Mouse (Mus musculus) gonadal fat pad, adult 2 months (tissue): ENCODE results near the gene Prm2. TPM values are rescaled to one million over a fixed set of nuclear protein-coding genes. Genes with fewer than 3 reads are reported as not detected.
"Not testable (repeated sequence)": the region's sequence is repeated elsewhere in the genome, so short reads cannot be mapped to it uniquely, and the experiment has no call there.

ENCODE experiments used
- DNase-seq: peaks from one replicate; pipeline ENCODE4 v3.0.0-alpha.2; 2012; ENCODE audit warnings: low read depth
- polyA plus RNA-seq: library from polyadenylated mRNA; depleted of rRNA; stranded (reverse); fragments of >200 nt; gene quantifications from 2 replicates; pipeline ENCODE4 v1.2.3, GENCODE M21; 2012

The Prm2 gene
- polyA plus RNA-seq, 1 experiment: 224 TPM

DNA sequence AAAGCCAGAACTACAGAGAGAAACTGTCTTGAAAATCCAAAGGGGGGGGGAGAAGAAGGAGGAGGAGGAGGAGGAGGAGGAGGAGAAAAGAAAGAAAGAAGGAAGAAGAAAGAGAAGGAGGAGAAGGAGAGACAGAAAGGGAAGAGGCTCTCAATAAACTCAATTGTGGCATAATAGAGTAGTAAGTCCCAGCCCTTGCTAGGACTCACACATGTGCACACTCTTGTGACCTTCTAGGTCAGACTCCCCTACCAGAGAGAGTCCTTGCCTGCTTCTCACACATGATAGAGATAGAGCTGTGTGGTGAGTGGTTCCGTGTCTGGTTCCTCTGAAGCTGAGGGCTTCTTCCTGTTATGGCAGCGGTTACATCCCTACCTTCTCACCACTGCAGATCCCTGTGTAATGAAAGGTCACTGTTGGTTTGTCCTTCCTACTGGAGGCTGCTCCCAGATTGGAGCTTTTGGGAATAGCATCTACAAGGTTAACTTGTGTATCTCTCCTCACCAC, 17.0 kb upstream of the Prm2 start, which contains the start of gene Gm11172:
Gene Gm11172, plus strand, starts transcription at position 51 of the 507 bp plus-strand sequence.
- DNase-seq: no peak

- peak; percentile 17 for DNase-seq
Measured at GRCm38 (mm10) chr16:10810376-10810775, 14.4 kb upstream of the Prm2 start.

DNA sequence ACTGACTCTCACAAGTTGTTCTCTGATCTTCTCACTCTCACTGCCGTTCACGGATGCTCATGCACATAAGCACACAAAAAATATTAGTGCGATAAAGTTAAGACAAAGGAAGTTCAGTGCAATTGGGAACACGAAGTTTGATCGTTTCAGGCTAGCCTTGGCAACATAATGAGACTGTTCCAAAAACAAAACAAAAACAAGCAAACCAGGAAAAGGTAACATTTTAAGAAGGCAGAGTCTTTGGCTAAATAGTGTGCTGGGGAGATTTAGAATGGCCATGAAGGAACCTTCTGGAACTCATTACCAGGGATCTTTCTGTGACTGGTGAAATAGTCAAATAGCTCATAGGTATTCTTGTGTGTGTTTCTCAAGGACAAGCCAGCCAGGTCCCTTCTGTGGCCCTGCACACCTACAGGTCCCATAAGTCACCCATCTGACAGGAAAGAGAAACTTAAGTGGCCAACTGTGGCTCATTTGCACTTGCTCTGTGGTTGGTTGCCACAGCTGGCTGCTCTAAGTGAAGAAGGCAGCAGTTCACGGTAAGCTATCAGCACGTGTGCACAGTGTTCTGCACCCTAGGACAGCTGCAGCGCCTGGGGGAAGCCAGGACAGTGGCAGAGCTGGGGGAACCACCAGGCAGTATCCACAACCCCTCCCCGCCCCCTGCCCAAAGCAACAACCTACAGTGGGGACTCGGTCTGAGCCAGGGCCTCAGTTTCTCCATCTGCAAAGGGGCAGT, 10.0 kb upstream of the Prm2 start, which contains the start of gene Prm1:
Gene Prm1, minus strand, starts transcription at position 51 of the 739 bp plus-strand sequence.
- no peak for DNase-seq

DNA sequence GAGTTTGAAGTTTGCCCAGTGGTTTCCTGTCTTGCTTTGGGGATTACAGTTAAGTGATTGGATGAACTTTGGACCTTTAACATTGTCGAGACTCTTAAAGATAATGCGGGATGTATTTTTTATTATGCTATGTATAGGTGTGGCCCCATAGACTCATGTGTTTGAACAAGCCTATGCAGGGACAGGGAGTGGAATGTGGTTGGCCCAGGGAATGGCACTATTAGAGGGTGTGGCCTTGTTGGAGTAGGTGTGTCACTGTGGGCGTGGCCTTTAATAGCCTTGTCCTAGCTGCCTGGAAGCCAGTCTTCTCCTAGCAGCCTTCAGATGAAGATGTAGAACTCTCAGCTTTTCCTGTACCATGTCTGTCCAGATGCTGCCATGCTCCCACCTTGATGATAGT, 6.5 kb upstream of the Prm2 start:
- not testable (repeated sequence) for DNase-seq

DNA sequence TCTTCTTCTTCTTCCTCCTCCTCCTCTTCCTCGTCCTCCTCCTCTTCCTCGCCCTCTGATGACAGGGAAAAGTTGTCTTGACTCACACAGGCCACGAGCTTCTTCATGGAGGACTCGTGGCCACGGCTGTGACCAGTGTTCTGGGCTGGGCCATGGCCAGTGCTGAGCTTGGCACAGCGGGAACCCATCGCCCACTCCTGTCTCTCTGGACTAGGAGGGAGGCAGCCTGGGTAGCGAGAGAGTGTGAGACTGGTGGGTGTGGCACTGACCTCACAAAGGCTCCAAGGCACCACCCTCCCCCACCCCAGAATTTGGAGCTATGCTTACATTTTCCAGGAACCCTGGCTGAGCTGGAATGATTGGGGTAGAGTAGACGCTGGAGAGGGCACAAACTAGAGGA, 5.2 kb downstream of the Prm2 start, which contains the start of gene Prm3:
Gene Prm3, minus strand, starts transcription at position 213 of the 400 bp plus-strand sequence.
- no peak for DNase-seq

DNA sequence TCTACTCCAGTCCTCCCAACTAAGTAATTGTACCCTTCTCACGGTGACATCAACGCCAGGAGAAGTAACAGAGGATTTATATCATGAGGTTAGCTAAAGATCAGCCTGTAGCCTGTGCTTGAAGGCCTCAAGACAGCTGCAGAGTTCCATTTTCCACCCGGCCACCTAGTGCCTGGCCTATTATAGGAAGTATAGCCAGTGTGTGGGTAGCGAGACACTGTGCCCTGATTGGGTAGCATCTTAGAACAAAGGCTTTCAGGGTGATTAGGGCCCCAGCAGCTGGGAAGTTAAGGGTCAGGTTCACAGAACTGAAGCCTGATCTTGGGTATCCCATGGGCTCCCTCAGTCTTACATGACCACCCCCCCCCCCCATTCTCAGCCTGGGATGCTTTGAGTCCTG, 7.1 kb downstream of the Prm2 start:
- DNase-seq: no peak

DNA sequence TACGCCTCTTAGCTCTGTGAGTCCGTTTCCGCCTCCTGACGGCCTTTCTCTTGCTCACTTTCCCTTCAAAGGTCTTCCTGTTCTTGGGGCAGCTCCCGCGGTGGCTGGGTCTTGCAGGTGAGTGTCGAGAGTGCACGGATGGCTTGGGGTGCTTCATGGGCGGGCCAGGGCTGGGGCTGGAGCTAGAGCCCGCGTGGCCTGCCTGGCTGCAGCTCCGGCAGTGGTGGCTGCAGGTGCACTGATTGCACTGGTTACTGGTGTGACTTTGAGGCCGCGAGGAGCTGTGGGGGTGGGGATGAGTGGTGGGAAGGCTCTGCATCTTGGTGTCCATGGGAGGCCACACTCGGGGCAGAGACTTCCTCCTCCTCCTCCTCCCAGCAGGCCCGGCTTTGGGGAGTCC, 7.7 kb downstream of the Prm2 start, which contains the start of gene Tnp2:
Gene Tnp2, minus strand, starts transcription at position 390 of the 400 bp plus-strand sequence.
- no peak for DNase-seq

DNA sequence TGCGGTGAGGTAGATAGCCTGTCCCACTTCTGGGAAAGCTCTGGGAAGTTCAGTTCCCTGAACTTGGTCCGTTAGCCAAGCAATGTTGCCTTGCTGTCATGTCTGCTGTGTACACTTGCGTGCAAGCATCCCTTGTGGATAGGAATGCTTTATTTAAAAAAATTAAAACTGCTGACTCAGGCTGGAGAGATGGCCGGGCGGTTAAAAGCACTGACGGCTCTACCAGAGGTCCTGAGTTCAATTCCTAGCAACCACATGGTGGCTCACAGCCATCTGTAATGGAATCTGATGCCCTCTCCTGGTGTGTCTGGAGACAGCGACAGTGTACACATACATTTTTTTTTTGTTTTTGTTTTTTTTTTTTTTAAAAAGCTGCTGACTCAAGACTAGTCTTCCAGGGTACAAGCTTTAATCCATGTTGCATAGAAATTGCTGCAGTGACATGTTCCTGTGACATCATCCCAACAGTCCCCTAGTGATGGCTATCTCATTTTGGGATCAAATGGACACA, 8.3 kb downstream of the Prm2 start:
- no peak for DNase-seq

GRCm38 (mm10) chr16:10786782-10787547, 9.0 kb downstream of the Prm2 start:
- DNase-seq: no peak

- peak; percentile 60 for DNase-seq
Measured at GRCm38 (mm10) chr16:10786288-10786687, 9.6 kb downstream of the Prm2 start.

GRCm38 (mm10) chr16:10785371-10786231, 10.3 kb downstream of the Prm2 start, which contains the start of gene Socs1:
Gene Socs1, minus strand, starts transcription at chr16:10785536.
- peak; percentile 57 for DNase-seq

- no peak for DNase-seq
Measured at GRCm38 (mm10) chr16:10784793-10785370, 11.1 kb downstream of the Prm2 start.

DNA sequence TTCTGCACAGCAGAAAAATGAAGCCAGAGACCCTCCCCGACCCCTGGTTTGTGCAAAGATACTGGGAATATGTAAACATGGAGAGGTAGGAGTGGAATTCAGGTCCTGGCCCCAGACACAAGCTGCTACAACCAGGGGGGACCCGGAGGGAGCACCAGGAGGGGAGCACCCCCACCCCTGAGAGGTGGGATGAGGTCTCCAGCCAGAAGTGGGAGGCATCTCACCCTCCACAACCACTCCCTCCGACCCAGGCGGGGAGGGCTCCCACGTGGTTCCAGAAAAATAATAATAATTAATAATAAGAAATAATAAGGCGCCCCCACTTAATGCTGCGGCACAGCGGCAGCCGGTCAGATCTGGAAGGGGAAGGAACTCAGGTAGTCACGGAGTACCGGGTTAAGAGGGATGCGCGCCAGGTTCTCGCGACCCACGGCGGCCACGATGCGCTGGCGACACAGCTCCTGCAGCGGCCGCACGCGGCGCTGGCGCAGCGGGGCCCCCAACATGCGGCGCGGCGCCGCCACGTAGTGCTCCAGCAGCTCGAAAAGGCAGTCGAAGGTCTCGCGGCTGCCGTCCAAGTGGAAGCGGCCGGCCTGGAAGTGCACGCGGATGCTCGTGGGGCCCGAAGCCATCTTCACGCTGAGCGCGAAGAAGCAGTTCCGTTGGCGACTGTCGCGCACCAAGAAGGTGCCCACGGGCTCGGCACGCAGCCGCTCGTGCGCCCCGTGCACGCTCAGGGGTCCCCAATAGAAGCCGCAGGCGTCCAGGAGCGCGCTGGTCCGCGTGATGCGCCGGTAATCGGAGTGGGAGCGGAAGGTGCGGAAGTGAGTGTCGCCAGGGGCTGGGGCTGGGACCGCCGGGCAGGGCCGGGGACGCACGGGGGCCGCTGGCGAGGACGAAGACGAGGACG, 11.8 kb downstream of the Prm2 start:
- DNase-seq: no peak

DNA sequence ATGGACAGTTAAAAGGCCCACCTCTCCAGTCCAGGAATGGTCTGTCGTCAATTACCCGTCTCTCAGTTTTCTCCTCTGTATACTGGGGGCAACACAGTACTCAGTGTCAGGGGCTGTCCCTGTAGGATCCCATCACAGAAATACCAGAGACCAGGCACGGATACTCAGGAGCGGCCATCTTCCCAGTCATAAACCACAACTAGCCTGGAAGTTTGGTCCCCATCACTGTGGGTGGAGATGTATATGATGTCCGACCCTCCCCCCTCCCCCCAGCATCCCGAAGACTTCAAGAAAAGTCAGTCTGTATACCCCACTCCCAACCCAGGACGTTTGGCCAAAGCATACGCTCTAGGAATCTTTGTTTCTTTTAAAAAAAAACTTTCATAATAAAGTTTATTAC, 12.5 kb downstream of the Prm2 start:
- no peak for DNase-seq

- DNase-seq: no peak
Measured at GRCm38 (mm10) chr16:10783152-10783434, 12.8 kb downstream of the Prm2 start.

DNA sequence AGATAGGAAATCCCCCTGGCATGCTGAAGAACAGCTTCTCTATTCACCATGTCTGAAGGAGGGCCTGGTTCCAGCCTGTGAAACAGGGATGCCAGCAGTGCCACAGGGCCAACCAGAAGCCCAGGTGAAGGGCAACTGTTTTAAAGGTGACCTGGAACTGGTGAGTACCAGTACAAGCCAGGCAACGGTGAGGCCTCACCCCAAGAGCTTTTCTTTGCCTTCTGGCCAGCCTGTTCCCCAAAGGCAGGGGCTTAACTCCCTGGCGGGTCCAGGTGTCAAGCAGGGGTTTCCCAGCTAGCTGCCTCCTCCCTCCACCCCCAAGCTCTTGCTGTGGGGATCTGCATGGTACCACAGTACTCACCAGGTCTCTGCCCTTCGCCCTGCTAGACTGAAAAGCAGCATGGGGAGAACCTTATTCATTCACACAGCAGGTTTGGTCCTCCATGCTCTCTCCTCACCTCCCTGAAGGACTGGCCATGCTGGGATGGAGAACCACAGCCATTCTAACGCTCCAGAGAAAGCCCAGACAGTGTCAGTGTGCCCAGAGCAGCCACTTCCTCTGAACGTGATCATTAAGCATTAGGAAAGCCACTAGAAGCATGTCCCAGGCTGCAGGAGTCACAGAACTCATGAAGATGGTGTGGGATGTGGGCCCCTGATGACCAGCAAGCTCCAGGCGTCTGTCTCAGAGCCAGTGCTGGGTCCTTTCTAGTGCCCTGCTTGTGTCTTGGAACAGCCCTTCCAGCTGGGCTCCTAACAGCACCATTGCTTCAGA, 13.4 kb downstream of the Prm2 start:
- DNase-seq: no peak

GRCm38 (mm10) chr16:10781862-10782371, 14.0 kb downstream of the Prm2 start:
- DNase-seq: no peak

- DNase-seq: no peak
Measured at GRCm38 (mm10) chr16:10780631-10781120, 15.3 kb downstream of the Prm2 start.
